Mouse (Mus musculus): ENCODE results near the gene Gm47289.
A peak's percentile ranks its signal among the peaks of the same experiment; 100 is the strongest.

The Gm47289 gene

DNA sequence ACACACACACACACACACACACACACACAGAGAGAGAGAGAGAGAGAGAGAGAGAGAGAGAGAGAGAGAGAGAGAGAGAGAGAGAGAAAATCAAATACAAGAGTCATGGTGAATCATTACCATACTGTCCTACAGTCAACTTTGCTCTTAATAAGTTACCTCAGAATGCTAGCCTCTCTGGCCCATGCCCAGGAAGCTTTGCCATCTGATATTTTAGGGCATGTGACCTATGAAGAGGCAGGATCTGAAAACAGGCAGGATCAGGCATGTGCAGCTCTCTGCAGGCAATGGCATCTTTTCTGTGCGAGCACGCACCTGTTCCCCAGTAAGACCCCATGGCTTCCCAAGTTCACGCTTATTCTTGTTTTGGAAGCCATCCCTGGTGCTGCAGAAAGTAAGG is 1.7 kb downstream of the Gm47289 start:
- DNase-seq = no peak

DNA sequence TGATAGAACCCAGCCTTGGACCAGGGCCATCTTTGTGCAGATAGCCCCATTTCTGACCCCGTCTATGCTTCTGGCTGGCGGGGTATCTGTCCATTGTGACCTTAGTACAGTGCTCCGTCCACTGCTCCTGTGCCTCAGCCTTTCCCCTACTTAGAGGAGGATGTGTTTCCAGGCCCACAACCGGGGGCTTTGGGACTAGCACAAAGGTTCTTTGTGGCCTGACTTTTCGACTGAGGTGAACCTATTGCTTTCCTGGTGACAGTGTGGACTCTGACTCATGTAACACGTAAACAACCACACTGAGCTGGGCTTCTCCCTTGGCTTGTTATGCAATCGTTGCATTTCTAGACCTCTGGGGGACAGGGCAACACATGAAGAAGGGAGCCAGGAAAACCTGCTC is 5.8 kb downstream of the Gm47289 start:
- no peak for DNase-seq

DNA sequence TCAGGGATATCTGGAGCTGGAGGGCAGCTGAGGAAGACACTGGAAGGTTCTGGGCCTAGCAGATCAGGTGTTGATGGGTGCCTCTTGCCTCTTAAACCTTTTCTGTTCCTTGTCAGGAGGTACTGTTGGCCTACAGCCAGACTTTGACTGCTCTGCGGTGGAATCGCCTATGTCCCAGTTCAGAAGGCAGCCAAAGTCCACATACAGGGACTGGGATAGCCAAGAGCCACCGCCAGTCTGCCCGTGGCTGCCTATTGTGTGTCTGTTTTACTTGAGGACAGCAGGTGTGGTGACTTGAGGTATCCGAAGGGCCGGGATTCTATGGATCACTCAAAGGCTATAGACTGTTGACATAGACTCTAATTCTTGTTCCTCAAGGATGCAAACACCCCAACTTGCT is 6.6 kb downstream of the Gm47289 start:
- no peak for DNase-seq

DNA sequence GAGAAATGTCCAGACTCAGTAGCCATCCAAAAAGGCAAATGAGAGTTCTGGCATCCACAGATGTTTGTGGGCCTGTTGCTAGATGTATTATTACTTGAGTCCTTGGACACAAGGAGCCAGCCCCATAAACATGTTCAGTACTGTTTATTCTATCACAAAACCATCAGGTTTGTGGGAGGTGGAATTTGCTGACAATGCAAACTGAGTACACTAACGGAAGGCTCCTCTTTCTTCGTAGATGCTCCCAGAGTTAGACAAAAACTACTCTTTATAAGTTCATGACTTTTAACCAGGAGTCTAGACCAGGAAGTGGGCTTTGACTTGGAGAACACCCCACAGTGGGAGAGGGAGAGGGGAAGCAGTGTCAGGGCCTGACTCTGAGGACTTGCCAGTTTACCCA is 8.6 kb downstream of the Gm47289 start:
- no peak for DNase-seq

DNA sequence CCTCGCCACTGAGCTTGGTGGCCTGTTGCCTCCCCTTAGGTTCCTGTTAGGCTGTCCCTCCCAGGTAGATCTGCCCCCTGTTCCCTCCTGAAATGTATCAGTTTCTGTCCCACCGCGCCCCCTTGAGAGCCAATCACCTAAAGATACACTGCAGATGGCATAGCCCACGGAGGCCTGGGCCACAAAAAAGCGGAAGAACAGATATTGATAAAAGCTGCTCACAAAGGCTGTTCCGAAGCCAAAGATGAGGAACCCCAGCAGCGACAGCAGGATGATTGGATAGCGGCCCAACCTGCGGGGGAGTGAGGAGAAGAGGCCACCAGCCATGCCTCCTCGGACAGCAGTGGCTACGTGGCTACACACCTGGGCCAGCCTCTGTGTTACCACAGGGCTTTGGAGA is 20.3 kb downstream of the Gm47289 start:
- no peak for DNase-seq

DNA sequence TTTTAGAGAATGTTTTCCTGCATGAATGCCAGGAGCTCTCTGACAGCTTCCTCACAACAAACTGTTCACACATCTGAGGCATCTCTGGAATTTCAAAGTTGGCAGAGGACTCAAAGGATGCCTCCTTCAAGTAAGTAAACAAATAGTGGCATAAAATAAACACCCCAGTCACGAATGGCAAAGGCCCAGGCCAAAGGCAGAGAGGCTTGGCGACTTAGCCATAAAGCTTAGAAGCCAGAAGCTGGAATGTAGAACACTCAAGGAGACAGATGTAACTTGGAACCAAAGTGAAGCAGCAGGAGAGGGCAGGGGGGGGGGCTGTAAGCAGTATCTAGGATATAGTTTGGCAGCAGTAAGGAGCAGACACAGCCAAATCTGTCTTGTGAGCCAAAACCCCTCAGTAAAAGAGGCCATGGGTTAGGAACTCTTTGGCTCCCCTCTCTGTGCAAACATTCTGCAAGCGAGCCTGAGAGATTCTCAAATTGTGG is 22.3 kb downstream of the Gm47289 start:
- DNase-seq = no peak

DNA sequence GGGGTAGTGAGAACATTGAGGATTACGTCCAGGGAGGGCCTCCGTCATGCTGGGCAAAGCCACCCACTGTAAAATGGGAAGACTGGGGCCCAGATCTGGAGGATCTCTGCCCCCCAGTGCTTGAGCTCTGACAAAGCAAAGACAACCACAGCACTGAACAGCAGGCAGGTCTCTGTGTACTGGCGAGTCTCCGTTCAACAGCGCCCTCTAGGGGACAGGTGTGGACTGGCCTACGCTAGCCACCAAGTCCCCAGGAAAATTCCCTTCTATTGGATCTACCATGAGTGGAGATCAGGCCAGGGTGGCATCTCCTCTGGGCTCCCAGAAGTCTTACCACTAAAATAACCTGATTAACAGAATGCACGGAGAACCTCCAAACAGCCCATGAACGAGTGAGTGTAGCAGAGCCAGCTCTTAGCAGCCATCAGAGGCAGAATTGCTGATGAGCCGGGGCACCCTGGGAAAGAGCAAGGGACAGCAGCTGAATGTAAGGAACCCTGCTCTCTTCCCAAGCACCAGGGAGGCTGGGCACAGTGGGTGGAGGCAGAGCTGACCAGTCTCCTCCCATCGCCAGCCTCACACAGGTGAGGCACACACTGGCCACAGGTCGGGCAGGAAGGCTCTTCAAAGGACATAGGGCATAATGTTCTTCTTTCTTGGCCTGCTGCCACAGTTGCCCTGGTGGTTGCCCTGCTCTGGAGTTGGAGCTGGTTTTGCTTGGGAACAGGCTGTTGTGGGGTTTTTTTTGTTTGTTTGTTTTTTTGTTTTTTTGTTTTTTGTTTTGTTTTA is 33.4 kb downstream of the Gm47289 start:
- DNase-seq = peak; percentile 58

DNA sequence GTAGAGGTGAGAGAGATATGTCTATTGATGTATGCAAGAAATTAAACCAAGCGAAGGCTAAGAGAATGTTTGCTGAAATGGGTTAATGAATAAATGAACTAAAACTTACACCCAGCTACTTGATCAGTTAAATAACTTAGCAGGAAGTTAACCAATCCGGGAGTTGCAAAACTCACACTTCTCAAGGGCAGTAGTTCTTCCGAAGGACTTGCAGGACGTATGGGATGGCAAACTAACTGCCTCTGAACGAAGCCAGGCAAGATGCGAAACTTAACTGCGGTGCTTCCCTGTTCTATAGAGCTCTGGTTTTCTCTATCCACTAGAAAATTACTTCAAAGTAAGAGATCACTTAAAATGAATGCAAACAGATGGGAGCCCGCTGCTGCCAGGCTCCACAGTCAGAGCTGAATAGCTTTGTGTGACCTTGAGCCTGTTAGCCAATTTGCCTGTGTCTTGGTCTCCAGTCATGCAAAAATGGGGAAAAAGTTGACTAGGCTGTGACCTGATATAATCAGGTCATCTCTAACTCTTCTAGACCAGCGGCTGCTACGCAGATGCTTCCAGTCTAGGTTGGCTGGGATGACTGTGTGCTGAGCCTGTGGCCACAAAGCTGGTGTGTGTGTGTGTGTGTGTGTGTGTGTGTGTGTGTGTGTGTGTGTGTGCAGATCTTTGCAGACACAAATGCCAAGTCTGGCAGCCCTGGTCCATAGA is 40.3 kb downstream of the Gm47289 start:
- no peak for DNase-seq

DNA sequence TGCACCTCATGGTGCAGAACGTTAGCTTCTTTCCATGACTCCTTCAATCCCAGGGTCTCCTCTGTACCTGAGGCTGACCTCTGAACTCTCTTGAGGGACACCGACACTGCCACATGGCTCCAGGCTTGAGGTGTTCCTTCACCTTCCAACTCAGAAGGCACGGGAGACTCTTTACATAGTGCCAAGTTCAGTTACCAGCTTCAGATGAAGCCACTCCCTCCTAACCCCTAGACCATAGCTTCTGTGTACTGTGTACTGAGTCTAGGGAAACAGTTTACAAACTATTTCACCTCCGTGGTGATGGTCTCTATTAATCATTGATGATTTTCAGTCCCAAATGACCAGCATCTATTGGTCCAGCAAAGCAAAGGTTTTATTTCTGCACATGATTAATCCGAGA is 42.7 kb downstream of the Gm47289 start:
- no peak for DNase-seq

DNA sequence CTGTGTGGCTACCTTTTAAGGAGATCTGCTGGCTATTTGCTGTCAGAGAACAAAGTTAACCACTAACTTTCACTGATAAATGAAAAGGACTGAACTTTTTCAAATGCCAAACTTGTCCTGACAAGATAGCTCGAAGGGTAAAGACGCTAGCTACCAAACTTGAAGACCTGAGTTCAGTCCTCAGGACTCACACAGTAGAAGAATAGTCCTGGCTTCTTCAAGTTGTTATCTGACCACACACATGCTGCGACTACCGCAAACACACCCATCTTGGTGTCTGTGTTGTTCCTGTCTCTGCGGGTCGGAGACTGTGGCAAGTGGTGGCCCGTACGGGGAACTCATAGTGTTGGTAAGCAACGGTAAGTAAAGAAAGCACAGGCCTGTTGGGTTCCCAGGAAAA is 44.7 kb downstream of the Gm47289 start:
- no peak for DNase-seq

DNA sequence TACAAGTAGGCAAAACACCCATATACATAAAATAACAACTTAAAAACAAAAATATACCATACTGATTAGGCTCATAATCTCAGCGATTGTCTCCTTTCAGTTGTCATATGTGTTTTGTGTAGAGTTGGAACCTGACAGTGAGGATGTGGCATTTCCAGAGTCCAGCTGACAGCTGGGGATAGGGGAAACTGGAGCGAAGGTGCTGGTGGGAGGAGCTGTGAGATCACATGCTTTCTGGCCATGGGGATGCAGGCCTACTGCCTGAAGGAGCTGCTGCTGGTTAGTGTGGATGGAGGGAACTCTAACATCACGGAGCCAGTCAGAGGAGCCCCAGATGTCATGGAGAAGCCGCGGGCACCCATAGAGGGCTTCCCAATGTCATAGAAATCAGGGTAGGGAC is 46.8 kb downstream of the Gm47289 start:
- no peak for DNase-seq

DNA sequence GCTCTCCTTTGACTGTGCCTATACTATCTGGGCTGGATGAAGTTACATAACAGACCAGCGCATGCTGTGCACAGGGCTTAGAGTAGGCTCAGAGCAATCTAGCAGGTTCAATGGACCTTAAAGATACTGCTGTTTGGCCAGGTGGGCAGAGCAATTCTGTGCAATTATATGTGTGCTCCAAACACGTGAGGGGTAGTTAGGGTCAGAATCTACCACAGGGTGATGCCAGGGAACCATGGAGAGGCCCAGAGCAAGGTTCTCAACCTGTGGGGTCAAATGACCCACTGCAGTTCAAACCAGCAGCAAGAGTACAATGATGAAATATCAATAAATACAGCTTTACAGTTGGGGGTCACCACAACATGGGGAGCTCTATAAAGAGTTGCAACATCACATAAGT is 47.7 kb downstream of the Gm47289 start:
- DNase-seq = no peak

DNA sequence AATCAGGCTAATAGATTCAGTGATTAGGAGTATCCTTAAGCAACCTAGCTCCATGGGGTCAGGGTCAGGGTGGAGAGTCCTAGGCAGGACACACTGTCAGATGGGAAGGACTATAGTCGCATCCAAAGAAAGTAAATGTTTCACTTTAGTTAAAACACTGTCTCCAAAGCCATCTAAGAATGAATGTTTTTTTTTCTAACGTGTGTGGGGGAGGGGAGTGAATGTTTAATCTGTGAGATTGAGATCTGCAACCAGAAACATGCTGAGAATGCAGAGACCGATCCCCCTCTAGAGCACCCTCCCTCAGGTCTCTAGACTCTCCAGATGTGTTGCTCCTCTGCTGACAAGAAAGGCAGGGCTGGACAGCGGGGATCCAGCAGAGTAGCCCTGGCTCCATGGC is 48.2 kb downstream of the Gm47289 start:
- no peak for DNase-seq

DNA sequence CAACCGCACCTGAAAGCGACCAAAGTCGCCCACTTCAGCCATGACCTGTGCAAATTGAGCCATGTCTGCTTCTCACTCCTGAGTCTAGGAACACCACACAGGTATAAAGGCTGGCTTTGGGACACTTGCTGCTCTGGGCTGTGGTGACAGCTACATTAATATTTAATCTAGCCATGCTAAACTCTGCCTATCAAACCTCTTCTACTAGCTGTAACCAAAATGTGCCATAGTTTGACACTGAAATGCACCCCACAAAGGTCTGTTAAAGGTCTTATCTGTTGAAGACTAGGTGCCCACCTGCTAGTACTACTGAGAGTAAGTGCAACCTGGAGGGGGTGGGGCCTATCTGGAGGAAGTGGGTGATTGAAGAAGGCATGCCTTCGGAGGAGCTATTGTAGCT is 50.0 kb downstream of the Gm47289 start, which contains the start of gene Slc22a13:
Gene Slc22a13 (minus strand): TSS at position 101 of the 400 bp plus-strand sequence.
- DNase-seq = no peak

Data from liver (tissue).